Mouse (Mus musculus) myocyte (in vitro differentiated cells): Measurements from ENCODE around the gene Asb2. TPM values are rescaled to one million over a fixed set of nuclear protein-coding genes. Genes with fewer than 3 reads are reported as not detected.

Experiments used
- H3K27me3 ChIP-seq: one replicate; pipeline ENCODE4 v1.6.1; 2011; ENCODE audit not compliant: control insufficient read depth, insufficient read depth, insufficient read length
- H3K36me3 ChIP-seq: one replicate; pipeline ENCODE4 v1.6.1; 2011; ENCODE audit not compliant: control insufficient read depth, insufficient read depth
- H3K4me2 ChIP-seq: one replicate; pipeline ENCODE4 v1.6.1; 2011; ENCODE audit warnings: low read depth, control low read depth
- H3K4me3 ChIP-seq: one replicate; pipeline ENCODE4 v1.5.1; 2011; ENCODE audit warnings: mild to moderate bottlenecking, control low read depth, moderate library complexity
- H3K79me2 ChIP-seq: one replicate; pipeline ENCODE4 v1.6.1; 2011; ENCODE audit not compliant: control insufficient read depth, insufficient read depth
- H3ac ChIP-seq: one replicate; pipeline ENCODE4 v1.6.1; 2011; ENCODE audit not compliant: control insufficient read depth, insufficient read length
- CEBPB ChIP-seq: IDR thresholded peaks from 2 replicates; pipeline ENCODE4 v1.6.1; 2011; ENCODE audit warnings: mild to moderate bottlenecking, moderate library complexity; ENCODE audit not compliant: poor library complexity, insufficient read depth, severe bottlenecking
- E2F4 ChIP-seq: IDR thresholded peaks from one replicate; pipeline ENCODE4 v1.6.1; 2011; ENCODE audit warnings: mild to moderate bottlenecking, control low read depth, moderate library complexity; ENCODE audit not compliant: insufficient read depth
- MAX ChIP-seq: IDR thresholded peaks from one replicate; pipeline ENCODE4 v1.6.1; 2011; ENCODE audit warnings: low read depth, mild to moderate bottlenecking, control low read depth
- MYOD1 ChIP-seq, 3 experiments: IDR thresholded peaks; one replicate each; pipeline ENCODE4 v1.6.1; 2011; ENCODE audit warnings: control low read depth in 2 of 3, low read depth in 2 of 3, mild to moderate bottlenecking in 2 of 3, moderate library complexity in 1 of 3; ENCODE audit not compliant: insufficient read length in 2 of 3, control insufficient read depth in 1 of 3
- MYOG ChIP-seq, 3 experiments: IDR thresholded peaks; one replicate each; pipeline ENCODE4 v1.6.1; 2011; ENCODE audit warnings: control low read depth in 2 of 3, low read depth in 2 of 3, mild to moderate bottlenecking in 2 of 3; ENCODE audit not compliant: insufficient read length in 2 of 3, control insufficient read depth in 1 of 3, insufficient read depth in 1 of 3
- POLR2A ChIP-seq: IDR thresholded peaks from one replicate; pipeline ENCODE4 v1.6.1; 2011; ENCODE audit warnings: low read depth, mild to moderate bottlenecking, control low read depth, moderate library complexity; ENCODE audit not compliant: insufficient read length
- POLR2AphosphoS2 ChIP-seq: IDR thresholded peaks from one replicate; pipeline ENCODE4 v1.6.1; 2011; ENCODE audit warnings: low read depth, control low read depth; ENCODE audit not compliant: insufficient read length
- REST ChIP-seq: IDR thresholded peaks from one replicate; pipeline ENCODE4 v1.6.1; 2011; ENCODE audit warnings: mild to moderate bottlenecking, control low read depth, moderate library complexity; ENCODE audit not compliant: insufficient read depth, insufficient read length
- SRF ChIP-seq: IDR thresholded peaks from one replicate; pipeline ENCODE4 v1.6.1; 2011; ENCODE audit warnings: low read depth; ENCODE audit not compliant: control insufficient read depth, insufficient read length
- TCF12 ChIP-seq: IDR thresholded peaks from one replicate; pipeline ENCODE4 v1.6.1; 2011; ENCODE audit warnings: mild to moderate bottlenecking, control low read depth; ENCODE audit not compliant: poor library complexity, insufficient read depth, severe bottlenecking
- TCF3 ChIP-seq: IDR thresholded peaks from one replicate; pipeline ENCODE4 v1.6.1; 2011; ENCODE audit warnings: low read depth, control low read depth; ENCODE audit not compliant: insufficient read length
- USF1 ChIP-seq: IDR thresholded peaks from one replicate; pipeline ENCODE4 v1.6.1; 2011; ENCODE audit warnings: low read depth, mild to moderate bottlenecking, control low read depth, moderate library complexity
- polyA plus RNA-seq: library from polyadenylated mRNA; unstranded; fragments of >200 nt; fragmentation: generic; extraction: Trizol; gene quantifications from one replicate; pipeline ENCODE4 v1.2.1, GENCODE M21; 2012; ENCODE audit warnings: missing spikeins

The Asb2 gene
- polyA plus RNA-seq, 1 experiment, result 27.8 TPM

DNA sequence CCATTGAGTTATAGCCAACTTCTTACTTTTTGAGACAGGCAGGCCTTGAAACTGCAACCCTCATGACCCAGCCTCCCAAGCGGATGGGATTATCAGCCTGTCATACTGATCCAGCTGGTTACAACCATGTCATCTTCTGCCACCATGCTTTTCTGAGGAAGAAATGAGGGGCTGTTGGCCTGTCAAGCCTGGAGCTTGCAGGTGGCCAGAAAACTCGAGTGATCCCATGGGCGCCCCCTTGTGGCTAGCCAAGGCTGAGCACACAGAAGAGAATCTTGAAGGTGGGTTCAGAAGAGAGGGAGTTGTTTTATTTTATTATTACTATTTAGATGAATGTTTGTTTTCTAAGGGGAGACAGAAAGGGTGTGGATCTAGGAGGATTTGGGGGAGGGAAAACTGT, 49.1 kb downstream of the Asb2 start:
- Histone ChIP-seq H3K4me3 (no peak overlapping the region), H3K4me2 (no peak overlapping the region), H3ac (no peak overlapping the region), H3K27me3 (no peaks in the 10 kb centered on the region), H3K36me3 (no peaks in the 10 kb centered on the region), H3K79me2 (no peaks in the 10 kb centered on the region)
- TF ChIP-seq REST, result no peak
- no peak for TF ChIP-seq CEBPB
- no peak for TF ChIP-seq E2F4
- no peak for TF ChIP-seq MAX
- TF ChIP-seq MYOD1 (IDR thresholded peaks at IDR 0.05; ENCODE audit: control insufficient read depth in 1 of 3, insufficient read length in 2 of 3, low read depth in 2 of 3), result no peak
- TF ChIP-seq POLR2AphosphoS2, result no peak
- no peak for TF ChIP-seq TCF3
- no peak for TF ChIP-seq SRF
- no peak for TF ChIP-seq TCF12

DNA sequence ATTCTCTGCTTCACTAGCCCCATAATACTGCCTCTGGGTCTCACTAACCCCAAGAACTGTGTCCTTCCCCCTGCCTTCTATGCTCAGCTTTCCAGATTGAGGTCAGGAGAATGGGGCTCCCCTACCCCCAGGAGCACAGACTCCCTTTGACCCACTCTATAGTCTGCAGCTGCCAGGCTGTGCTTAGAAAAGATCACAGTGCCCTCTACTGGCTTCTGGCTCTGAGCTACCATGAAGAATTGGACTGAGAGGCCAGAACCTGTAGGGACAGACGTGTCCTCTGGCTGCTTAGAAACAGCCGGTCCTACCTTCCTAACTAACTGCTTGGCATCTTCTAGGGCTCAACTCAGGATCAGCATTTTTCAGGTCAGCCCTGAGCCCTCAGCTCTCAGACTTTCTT, 49.6 kb downstream of the Asb2 start:
- H3K36me3 ChIP-seq, result no peaks in the 10 kb centered on the region
- H3K4me3 ChIP-seq, result no peak overlapping the region
- no peak overlapping the region for H3ac ChIP-seq

DNA sequence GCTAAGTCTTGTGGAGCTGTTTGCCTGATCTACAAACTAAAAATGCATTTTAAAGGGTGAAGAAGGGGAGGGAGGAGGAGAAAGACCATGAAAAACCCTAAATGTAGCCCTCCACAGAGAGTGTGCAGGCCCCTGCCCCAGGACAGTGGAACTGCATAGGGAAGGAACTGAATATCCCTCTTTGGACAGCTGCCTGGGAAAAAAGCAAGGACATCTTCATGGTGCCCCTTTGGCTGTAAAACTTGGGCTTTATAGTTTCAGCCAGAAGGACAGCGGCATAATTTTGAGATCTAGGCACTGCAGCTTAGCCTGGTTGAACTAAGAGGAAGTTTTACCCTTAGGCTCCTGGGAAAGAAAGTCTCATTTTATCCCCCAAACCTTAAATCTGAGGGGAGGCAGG, 52.8 kb downstream of the Asb2 start:
- Histone ChIP-seq H3K79me2 (no peaks in the 10 kb centered on the region), H3K4me3 (no peak overlapping the region), H3K36me3 (no peaks in the 10 kb centered on the region), H3ac (no peak overlapping the region), H3K27me3 (no peaks in the 10 kb centered on the region), H3K4me2 (no peak overlapping the region)
- TF ChIP-seq USF1 (no peak), MYOG (IDR thresholded peaks at IDR 0.05; ENCODE audit: control insufficient read depth in 1 of 3, insufficient read depth in 1 of 3, insufficient read length in 2 of 3, low read depth in 2 of 3) (no peak)

More for the DNA sequence above, 49.6 kb downstream of the Asb2 start:
- TF ChIP-seq REST (no peak), MYOD1 (IDR thresholded peaks at IDR 0.05; ENCODE audit: control insufficient read depth in 1 of 3, insufficient read length in 2 of 3, low read depth in 2 of 3) (no peak)
- Histone ChIP-seq H3K79me2 (no peaks in the 10 kb centered on the region), H3K27me3 (no peaks in the 10 kb centered on the region), H3K4me2 (no peak overlapping the region)

DNA sequence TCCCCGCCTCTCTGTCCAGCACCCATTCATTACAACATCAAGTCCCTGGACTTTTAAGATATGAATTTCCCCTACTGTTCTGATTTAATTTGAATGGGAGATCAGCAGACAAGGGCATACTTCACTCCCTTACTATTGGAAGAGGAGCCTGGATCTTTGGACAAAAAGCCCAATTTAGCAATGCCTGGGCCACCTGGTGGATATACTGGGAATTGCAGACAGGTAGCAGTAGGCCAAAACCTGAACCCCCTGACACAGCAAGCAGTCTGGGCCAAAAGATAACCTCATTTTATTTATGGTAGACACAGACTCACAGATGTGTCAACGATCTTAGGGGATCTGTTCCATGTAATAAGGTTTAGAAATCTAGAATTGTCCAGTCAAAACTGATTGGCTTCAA, 54.2 kb downstream of the Asb2 start:
- Histone ChIP-seq H3K4me2 (no peak overlapping the region), H3ac (no peak overlapping the region), H3K79me2 (no peaks in the 10 kb centered on the region), H3K4me3 (no peak overlapping the region), H3K27me3 (no peaks in the 10 kb centered on the region), H3K36me3 (no peaks in the 10 kb centered on the region)
- TF ChIP-seq MYOD1 (IDR thresholded peaks at IDR 0.05; ENCODE audit: control insufficient read depth in 1 of 3, insufficient read length in 2 of 3, low read depth in 2 of 3) (no peak), MAX (no peak), USF1 (no peak), TCF12 (no peak), POLR2AphosphoS2 (no peak), CEBPB (no peak), E2F4 (no peak), TCF3 (no peak), MYOG (IDR thresholded peaks at IDR 0.05; ENCODE audit: control insufficient read depth in 1 of 3, insufficient read depth in 1 of 3, insufficient read length in 2 of 3, low read depth in 2 of 3) (no peak), POLR2A (no peak), REST (no peak), SRF (no peak)

DNA sequence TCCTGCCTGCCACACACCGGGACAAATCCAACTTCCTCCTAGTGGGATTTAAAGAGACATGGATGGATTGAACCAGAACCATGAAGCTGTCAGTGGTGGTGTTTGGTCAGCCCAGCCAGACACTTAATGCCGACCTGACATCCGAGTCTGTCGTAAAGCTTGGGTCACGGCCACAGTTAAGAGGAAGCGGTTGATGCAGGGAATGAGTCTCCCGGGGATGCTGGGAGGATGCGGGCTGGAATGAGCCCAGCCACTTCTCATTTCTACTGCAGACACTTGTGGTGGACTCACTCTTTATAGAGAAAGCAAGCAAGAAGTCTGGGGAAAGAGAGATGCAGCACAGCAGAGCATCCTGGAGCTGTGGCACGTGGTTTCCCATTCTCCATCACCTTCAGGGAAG, 55.3 kb downstream of the Asb2 start:
- TF ChIP-seq CEBPB (no peak), USF1 (no peak), REST (no peak), MAX (no peak), POLR2A (no peak), SRF (no peak), E2F4 (no peak), POLR2AphosphoS2 (no peak), TCF3 (no peak), TCF12 (no peak), MYOG (IDR thresholded peaks at IDR 0.05; ENCODE audit: control insufficient read depth in 1 of 3, insufficient read depth in 1 of 3, insufficient read length in 2 of 3, low read depth in 2 of 3) (no peak), MYOD1 (IDR thresholded peaks at IDR 0.05; ENCODE audit: control insufficient read depth in 1 of 3, insufficient read length in 2 of 3, low read depth in 2 of 3) (no peak)
- Histone ChIP-seq H3K4me2 (no peak overlapping the region), H3K36me3 (no peaks in the 10 kb centered on the region), H3K4me3 (no peak overlapping the region), H3ac (no peak overlapping the region), H3K79me2 (no peaks in the 10 kb centered on the region), H3K27me3 (no peaks in the 10 kb centered on the region)
